Mouse (Mus musculus): Measurements from ENCODE around the gene Ttc41. TPM values are rescaled to one million over a fixed set of nuclear protein-coding genes. Genes with fewer than 3 reads are reported as not detected.

Gene Ttc41
- total and polyA plus RNA-seq, 2 experiments from 2014 or later = 1.2 to 4.5 TPM

DNA sequence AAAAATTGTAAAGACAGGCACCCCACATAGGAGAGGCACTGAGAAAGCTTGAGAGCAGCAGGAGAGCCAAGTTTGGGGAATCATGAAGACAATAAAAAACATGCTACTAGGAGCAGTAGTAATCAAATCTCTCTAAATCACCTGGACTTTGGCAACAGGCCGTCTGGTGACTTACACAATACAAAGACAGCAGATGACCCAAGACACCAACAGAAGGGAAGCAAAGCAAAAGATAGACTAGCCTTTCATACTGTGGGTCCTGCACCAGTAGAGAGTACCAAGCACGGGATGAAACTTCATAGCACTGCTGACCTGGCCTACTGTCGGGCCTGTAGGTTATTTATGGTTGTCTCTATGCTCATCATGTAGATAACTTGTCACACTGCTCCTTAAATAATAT lies 5.4 kb upstream of the Ttc41 start:
- no peak overlapping the region for H3K9ac ChIP-seq (replicated peaks; ENCODE audit: low read depth, low read length)
- H3K4me3 ChIP-seq (ENCODE audit: low read depth, low read length) = no peak overlapping the region
- H3K27ac ChIP-seq (ENCODE audit: low read depth) = no peak overlapping the region
- 37% methylated on average over 3 of the region's 3 CpGs for WGBS
- no peaks in the 10 kb centered on the region for H3K27me3 ChIP-seq (ENCODE audit: control insufficient read depth, insufficient read depth, low read length)
- no peak for ATAC-seq (ENCODE audit: insufficient read depth, low read depth)
- DNase-seq (ENCODE audit: low spot score) = no peak
- TF ChIP-seq EP300 (IDR thresholded peaks at IDR 0.05; ENCODE audit: low read depth) (no peak), CTCF (IDR thresholded peaks at IDR 0.05; ENCODE audit: low read depth) (no peak)
- H3K4me1 ChIP-seq (ENCODE audit: control insufficient read depth, insufficient read depth) = peaks cover 29% of the 10 kb centered on the region
- H3K4me2 ChIP-seq (ENCODE audit: low read depth, low read length) = no peak overlapping the region
- H3K36me3 ChIP-seq (replicated peaks; ENCODE audit: control insufficient read depth, insufficient read depth, low read length) = peaks cover 69% of the 10 kb centered on the region
- no peaks in the 10 kb centered on the region for H3K9me3 ChIP-seq (replicated peaks; ENCODE audit: control insufficient read depth, low read length)

DNA sequence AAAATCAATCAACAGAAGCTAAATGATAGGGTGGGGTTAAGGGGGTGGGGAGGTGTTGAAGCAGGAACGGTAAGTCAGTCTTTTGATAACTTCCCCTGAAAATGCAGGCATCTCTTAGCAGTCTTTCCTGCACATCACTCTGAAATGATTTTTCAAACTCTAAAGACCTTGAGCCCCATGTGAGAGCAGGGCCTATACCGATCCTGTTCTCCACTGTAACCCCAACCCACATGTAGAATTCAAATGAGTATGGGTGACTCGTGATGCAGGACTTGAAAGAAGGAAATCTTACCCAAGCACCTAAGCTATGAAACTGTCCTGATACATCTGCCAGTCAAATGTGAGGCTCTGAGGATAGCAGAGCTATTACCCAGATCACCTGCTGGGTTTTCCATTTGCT lies 4.6 kb upstream of the Ttc41 start:
- peaks cover 62% of the 10 kb centered on the region for H3K36me3 ChIP-seq (replicated peaks; ENCODE audit: control insufficient read depth, insufficient read depth, low read length)
- H3K4me1 ChIP-seq (ENCODE audit: control insufficient read depth, insufficient read depth) = peaks cover 29% of the 10 kb centered on the region
- H3K4me3 ChIP-seq (ENCODE audit: low read depth, low read length) = no peak overlapping the region
- H3K27me3 ChIP-seq (ENCODE audit: control insufficient read depth, insufficient read depth, low read length) = no peaks in the 10 kb centered on the region
- DNase-seq (ENCODE audit: low spot score) (no peak), ATAC-seq (ENCODE audit: insufficient read depth, low read depth) (no peak)
- H3K4me2 ChIP-seq (ENCODE audit: low read depth, low read length) = no peak overlapping the region
- TF ChIP-seq EP300 (IDR thresholded peaks at IDR 0.05; ENCODE audit: low read depth) (no peak), CTCF (IDR thresholded peaks at IDR 0.05; ENCODE audit: low read depth) (no peak)
- WGBS = 38% methylated on average over 3 of the region's 3 CpGs
- no peaks in the 10 kb centered on the region for H3K9me3 ChIP-seq (replicated peaks; ENCODE audit: control insufficient read depth, low read length)
- H3K9ac ChIP-seq (replicated peaks; ENCODE audit: low read depth, low read length) = no peak overlapping the region
- no peak overlapping the region for H3K27ac ChIP-seq (ENCODE audit: low read depth)

- Histone ChIP-seq H3K27ac (ENCODE audit: low read depth) (no peak overlapping the region), H3K4me1 (ENCODE audit: control insufficient read depth, insufficient read depth) (peaks cover 37% of the 10 kb centered on the region), H3K9me3 (replicated peaks; ENCODE audit: control insufficient read depth, low read length) (no peaks in the 10 kb centered on the region), H3K4me2 (ENCODE audit: low read depth, low read length) (peak overlapping the region; percentile 78; the same call in 1 of the 2 replicates), H3K9ac (replicated peaks; ENCODE audit: low read depth, low read length) (no peak overlapping the region), H3K4me3 (ENCODE audit: low read depth, low read length) (no peak overlapping the region), H3K36me3 (replicated peaks; ENCODE audit: control insufficient read depth, insufficient read depth, low read length) (peaks cover 54% of the 10 kb centered on the region), H3K27me3 (ENCODE audit: control insufficient read depth, insufficient read depth, low read length) (no peaks in the 10 kb centered on the region)
- TF ChIP-seq CTCF (IDR thresholded peaks at IDR 0.05; ENCODE audit: low read depth) = no peak
- WGBS = 17% methylated on average over 4 of the region's 4 CpGs
- DNase-seq (ENCODE audit: low spot score) = peak; percentile 14
- no peak for ATAC-seq (ENCODE audit: insufficient read depth, low read depth)
These were observed 3.2 kb upstream of the Ttc41 start for GRCm38 (mm10) chr10:86702312-86702920.

DNA sequence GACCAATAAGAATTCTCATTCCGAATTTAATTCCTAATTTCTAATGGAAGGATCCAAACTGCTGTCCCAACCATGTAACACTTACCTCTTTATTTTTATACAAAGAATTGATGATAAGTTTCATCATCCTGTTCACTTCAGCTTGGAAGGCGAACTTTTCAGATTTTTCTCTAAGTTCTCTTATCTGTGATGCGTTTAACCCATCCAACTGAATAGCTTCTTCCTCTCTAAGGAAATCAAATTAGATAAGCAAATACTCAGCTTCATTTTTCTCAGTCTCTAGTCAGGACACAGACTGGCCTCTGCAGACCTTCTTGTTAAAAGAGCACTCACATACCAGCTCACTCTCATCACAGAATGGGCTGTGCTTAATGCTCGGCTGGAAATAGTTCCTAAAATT lies 2.2 kb upstream of the Ttc41 start:
- DNase-seq (ENCODE audit: low spot score) (no peak), ATAC-seq (ENCODE audit: insufficient read depth, low read depth) (no peak)
- Histone ChIP-seq H3K4me1 (ENCODE audit: control insufficient read depth, insufficient read depth) (peaks cover 37% of the 10 kb centered on the region), H3K27ac (ENCODE audit: low read depth) (peak overlapping the region; percentile 94; the same call in 1 of the 2 replicates), H3K9ac (replicated peaks; ENCODE audit: low read depth, low read length) (peak overlapping the region; percentile 68), H3K36me3 (replicated peaks; ENCODE audit: control insufficient read depth, insufficient read depth, low read length) (peaks cover 44% of the 10 kb centered on the region), H3K9me3 (replicated peaks; ENCODE audit: control insufficient read depth, low read length) (no peaks in the 10 kb centered on the region), H3K4me2 (ENCODE audit: low read depth, low read length) (peak overlapping the region; percentile 78), H3K27me3 (ENCODE audit: control insufficient read depth, insufficient read depth, low read length) (no peaks in the 10 kb centered on the region), H3K4me3 (ENCODE audit: low read depth, low read length) (peak overlapping the region; percentile 74)
- TF ChIP-seq EP300 (IDR thresholded peaks at IDR 0.05; ENCODE audit: low read depth) = no peak
- no peak for TF ChIP-seq CTCF (IDR thresholded peaks at IDR 0.05; ENCODE audit: low read depth)
- 41% methylated on average over 4 of the region's 4 CpGs for WGBS

DNA sequence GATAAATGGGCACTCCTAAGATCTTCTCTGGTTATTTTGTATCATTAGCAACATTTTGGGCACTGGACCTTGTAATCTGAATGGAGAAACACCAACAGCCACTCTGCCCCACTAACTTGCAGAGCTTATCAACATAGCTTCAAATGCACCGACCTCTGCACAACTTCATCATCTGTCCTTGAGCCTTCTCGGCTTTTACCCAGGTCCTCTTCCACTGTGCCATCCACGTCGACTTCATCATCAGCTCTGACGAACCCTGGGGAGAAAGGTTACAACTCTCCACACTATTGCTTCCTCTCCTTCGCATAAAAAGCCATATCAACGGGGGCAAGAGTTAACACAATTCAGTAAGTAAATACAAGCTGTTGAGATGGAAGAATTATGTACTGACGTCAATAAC lies 1.5 kb upstream of the Ttc41 start:
- WGBS = 2% methylated on average over 8 of the region's 8 CpGs
- no peak for DNase-seq (ENCODE audit: low spot score)
- H3K4me1 ChIP-seq (ENCODE audit: control insufficient read depth, insufficient read depth) = peaks cover 37% of the 10 kb centered on the region

More for the DNA sequence above, 1.5 kb upstream of the Ttc41 start:
- H3K4me3 ChIP-seq (ENCODE audit: low read depth, low read length) = peak overlapping the region; percentile 74
- H3K9me3 ChIP-seq (replicated peaks; ENCODE audit: control insufficient read depth, low read length) = no peaks in the 10 kb centered on the region
- peak overlapping the region; percentile 78 for H3K4me2 ChIP-seq (ENCODE audit: low read depth, low read length)
- no peaks in the 10 kb centered on the region for H3K27me3 ChIP-seq (ENCODE audit: control insufficient read depth, insufficient read depth, low read length)
- peak overlapping the region; percentile 68 for H3K9ac ChIP-seq (replicated peaks; ENCODE audit: low read depth, low read length)
- H3K36me3 ChIP-seq (replicated peaks; ENCODE audit: control insufficient read depth, insufficient read depth, low read length) = peaks cover 38% of the 10 kb centered on the region
- TF ChIP-seq CTCF (IDR thresholded peaks at IDR 0.05; ENCODE audit: low read depth) (no peak), EP300 (IDR thresholded peaks at IDR 0.05; ENCODE audit: low read depth) (no peak)
- peak overlapping the region; percentile 94 for H3K27ac ChIP-seq (ENCODE audit: low read depth)
- no peak for ATAC-seq (ENCODE audit: insufficient read depth, low read depth)
